Mouse (Mus musculus) forebrain, embryonic 15.5 days (tissue): ENCODE results near the gene Gm20605. TPM values are rescaled to one million over a fixed set of nuclear protein-coding genes. Genes with fewer than 3 reads are reported as not detected.

ENCODE experiments used
- ATAC-seq: fragments of 200-750 bp; cut with Nextera tagmentation; replicated peaks from 2 replicates; pipeline ENCODE4 v1.8.0; 2017; ENCODE audit warnings: mild to moderate bottlenecking, moderate TSS enrichment, moderate library complexity
- H3K27ac ChIP-seq: fragments of 300-500 bp; sonication (generic); replicated peaks from 2 replicates; pipeline ENCODE4 v1.5.1; 2015; ENCODE audit warnings: mild to moderate bottlenecking, inconsistent platforms
- H3K27me3 ChIP-seq: fragments of 300-500 bp; sonication (generic); 2 replicates; pipeline ENCODE4 v1.6.1; 2015; ENCODE audit warnings: inconsistent platforms
- H3K36me3 ChIP-seq: fragments of 300-500 bp; sonication (generic); 2 replicates; pipeline ENCODE4 v1.6.1; 2015; ENCODE audit warnings: mild to moderate bottlenecking, inconsistent platforms
- H3K4me1 ChIP-seq: fragments of 300-500 bp; sonication (generic); 2 replicates; pipeline ENCODE4 v1.6.1; 2015; ENCODE audit warnings: inconsistent platforms
- H3K4me2 ChIP-seq: fragments of 300-500 bp; sonication (generic); replicated peaks from 2 replicates; pipeline ENCODE4 v1.6.1; 2015; ENCODE audit warnings: mild to moderate bottlenecking, inconsistent platforms
- H3K4me3 ChIP-seq: fragments of 300-500 bp; sonication (generic); 2 replicates; pipeline ENCODE4 v1.5.1; 2015; ENCODE audit warnings: mild to moderate bottlenecking, inconsistent platforms
- H3K9ac ChIP-seq: fragments of 300-500 bp; sonication (generic); replicated peaks from 2 replicates; pipeline ENCODE4 v1.6.1; 2015; ENCODE audit warnings: mild to moderate bottlenecking, inconsistent platforms
- H3K9me3 ChIP-seq: fragments of 300-500 bp; sonication (generic); 2 replicates; pipeline ENCODE4 v1.6.1; 2016; ENCODE audit warnings: inconsistent platforms
- WGBS: fragments of 180-500 bp; shearing (Covaris S2); methylation state at CpG from one replicate; pipeline ENCODE4 v1.1.7; 2015; ENCODE audit warnings: mixed read lengths; 5-methylcytosine and 5-hydroxymethylcytosine counted together
- polyA plus RNA-seq: library from polyadenylated mRNA; unstranded; fragments of >200 nt; fragmentation: Nextera tagmentation; extraction: Ambion mirVana; gene quantifications from 2 replicates; pipeline ENCODE4 v1.2.1, GENCODE M21; 2015

Gm20605 gene
- polyA plus RNA-seq, 1 experiment from 2014 or later = 7.8 TPM

DNA sequence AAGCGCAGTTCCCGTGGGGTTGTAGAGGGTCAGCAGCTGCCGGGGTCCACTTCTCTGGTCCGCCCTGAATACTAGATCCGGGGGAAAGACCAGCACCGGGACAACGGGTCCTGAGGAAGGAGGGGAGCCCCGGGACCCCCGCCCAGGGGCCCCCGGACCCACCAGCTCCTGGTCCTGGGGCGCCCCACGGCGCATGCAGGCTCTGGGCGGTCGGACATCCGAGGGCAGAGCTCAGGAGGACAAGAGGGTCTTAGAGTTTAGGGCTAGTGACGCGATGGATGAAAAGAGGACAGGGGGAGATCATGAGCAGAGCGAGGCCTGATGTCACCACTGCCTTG, 28.7 kb upstream of the Gm20605 start:
- peak overlapping the region; percentile 89 for H3K9ac ChIP-seq
- H3K27me3 ChIP-seq = no peaks in the 10 kb centered on the region
- H3K4me2 ChIP-seq = peak overlapping the region; percentile 99
- peaks cover 30% of the 10 kb centered on the region for H3K4me1 ChIP-seq
- H3K36me3 ChIP-seq = no peaks in the 10 kb centered on the region
- 0 out of 2 replicates have a peak, but pooled peaks have one; percentile 30 for ATAC-seq
- peak overlapping the region; percentile 70 for H3K27ac ChIP-seq
- 1% methylated on average over 19 of the region's 19 CpGs for WGBS
- H3K9me3 ChIP-seq = no peaks in the 10 kb centered on the region
- peak overlapping the region; percentile 51 for H3K4me3 ChIP-seq

DNA sequence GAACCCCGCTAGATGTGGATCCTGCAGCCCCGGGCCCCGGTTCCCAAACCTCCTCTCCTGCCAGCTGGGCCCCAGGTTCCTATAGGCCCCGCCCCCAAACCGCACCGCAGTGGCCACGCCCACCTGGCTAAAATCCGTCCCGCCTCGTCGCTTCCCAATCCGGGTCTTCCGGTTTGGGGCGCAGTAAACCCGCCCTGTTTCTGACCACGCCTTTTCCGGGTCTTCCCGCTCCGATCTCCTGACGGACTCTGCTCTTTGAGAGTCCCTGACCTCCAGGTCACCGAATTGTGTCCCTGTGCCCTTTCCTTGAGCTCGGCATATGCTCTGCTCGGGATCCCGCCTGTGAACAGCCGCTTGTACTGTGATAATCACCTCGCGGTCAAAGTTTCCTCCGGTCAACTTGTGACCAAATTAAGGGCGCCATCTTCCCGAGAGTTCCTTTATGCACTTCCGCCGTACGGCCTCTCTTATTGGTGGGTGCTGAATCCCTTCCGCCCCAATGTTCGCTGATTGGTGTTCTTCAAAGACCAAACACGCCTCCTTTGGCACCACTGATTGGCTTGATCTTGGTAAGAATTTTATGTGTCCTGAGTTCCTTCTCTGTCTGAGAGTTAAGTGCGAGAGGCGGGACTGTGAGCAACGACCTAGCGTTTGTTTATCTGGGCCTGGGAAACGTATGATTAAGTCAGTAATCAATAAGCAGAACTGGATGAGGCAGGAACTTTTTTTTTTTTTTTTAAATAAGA, 28.2 kb upstream of the Gm20605 start, which contains the start of gene Mospd3:
TSS of gene Mospd3 (minus strand) at position 440 of the 746 bp plus-strand sequence.
- peak; percentile 96 for ATAC-seq
- Histone ChIP-seq H3K36me3 (no peaks in the 10 kb centered on the region), H3K4me2 (peak within 1 kb of the TSS; percentile 99), H3K27ac (peak within 1 kb of the TSS; percentile 70), H3K9me3 (no peaks in the 10 kb centered on the region), H3K27me3 (no peaks in the 10 kb centered on the region), H3K9ac (peak within 1 kb of the TSS; percentile 89), H3K4me3 (peak within 1 kb of the TSS; percentile 51), H3K4me1 (peaks cover 30% of the 10 kb centered on the region)
- WGBS = under 1% methylated on average over 41 of the region's 41 CpGs

DNA sequence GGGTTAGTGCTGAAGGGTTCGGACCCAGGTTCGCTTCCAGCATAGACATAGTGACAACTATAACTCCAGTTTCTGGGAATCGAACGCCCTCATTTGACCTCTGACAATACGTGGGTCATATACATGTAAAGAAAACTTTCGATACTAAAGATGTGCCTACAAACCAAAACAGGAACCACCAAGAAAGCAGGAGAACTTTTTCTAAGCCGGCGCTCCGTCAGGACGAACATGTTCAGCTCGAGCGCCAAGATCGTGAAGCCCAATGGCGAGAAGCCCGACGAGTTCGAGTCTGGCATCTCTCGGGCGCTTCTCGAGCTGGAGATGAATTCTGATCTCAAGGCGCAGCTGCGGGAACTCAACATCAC, 27.6 kb upstream of the Gm20605 start:
- under 1% methylated on average over 22 of the region's 22 CpGs for WGBS
- Histone ChIP-seq H3K4me1 (peaks cover 30% of the 10 kb centered on the region), H3K9me3 (no peaks in the 10 kb centered on the region), H3K27ac (peak overlapping the region; percentile 70), H3K36me3 (no peaks in the 10 kb centered on the region), H3K4me2 (peak overlapping the region; percentile 99), H3K4me3 (peak overlapping the region; percentile 51), H3K27me3 (no peaks in the 10 kb centered on the region), H3K9ac (peak overlapping the region; percentile 49)
- ATAC-seq = no peak

DNA sequence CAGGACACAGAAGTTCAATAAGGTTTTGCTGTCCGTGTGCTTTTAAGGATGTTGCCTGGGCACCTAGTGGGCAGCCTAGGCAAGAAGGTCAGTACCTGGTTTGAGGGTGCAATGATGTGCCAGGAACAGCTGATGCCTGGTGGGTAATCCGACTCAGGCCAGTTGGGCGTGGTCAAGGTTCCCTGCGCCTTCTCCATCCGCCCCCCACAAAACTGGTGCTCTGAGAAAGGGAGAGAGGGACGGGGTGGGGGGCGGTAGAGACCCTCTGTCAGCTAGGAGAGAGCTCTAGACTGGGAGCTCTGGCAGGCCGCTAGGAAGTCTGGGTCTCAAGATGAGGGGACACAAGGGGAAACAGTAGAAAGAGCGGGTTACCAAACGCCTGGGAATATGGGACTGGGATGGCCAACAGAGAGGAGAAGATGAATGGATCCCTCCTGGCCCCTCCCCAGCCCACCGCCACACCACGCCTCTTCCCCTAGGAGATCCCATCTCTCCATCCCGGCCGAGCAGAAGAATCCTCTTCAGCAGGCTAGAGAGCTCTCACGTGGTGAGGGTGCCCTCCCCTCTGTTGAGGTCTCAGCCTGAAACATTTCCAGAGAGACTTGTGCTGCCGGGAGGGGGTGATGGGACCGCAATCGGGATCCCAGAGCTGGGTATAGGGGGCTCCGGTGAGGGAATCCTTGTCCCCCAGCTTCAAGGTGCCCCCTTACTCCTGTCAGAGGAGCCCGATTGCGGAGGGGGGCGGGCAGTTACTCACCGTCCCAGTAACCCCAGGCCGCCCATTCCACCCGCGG, 20.9 kb upstream of the Gm20605 start:
- peak overlapping the region; percentile 10; the same call in 1 of the 2 replicates for H3K4me3 ChIP-seq
- no peak overlapping the region for H3K27ac ChIP-seq
- H3K4me1 ChIP-seq = no peaks in the 10 kb centered on the region; the same call in 1 of the 2 replicates
- ATAC-seq = no peak
- peaks cover 10% of the 10 kb centered on the region; the same call in 1 of the 2 replicates for H3K27me3 ChIP-seq
- H3K9me3 ChIP-seq = no peaks in the 10 kb centered on the region
- WGBS = 15% methylated on average over 26 of the region's 26 CpGs
- 0 out of 2 replicates have a peak overlapping the region, but pooled peaks have one; percentile 8 for H3K9ac ChIP-seq
- peak overlapping the region; percentile 20 for H3K4me2 ChIP-seq
- no peaks in the 10 kb centered on the region for H3K36me3 ChIP-seq

DNA sequence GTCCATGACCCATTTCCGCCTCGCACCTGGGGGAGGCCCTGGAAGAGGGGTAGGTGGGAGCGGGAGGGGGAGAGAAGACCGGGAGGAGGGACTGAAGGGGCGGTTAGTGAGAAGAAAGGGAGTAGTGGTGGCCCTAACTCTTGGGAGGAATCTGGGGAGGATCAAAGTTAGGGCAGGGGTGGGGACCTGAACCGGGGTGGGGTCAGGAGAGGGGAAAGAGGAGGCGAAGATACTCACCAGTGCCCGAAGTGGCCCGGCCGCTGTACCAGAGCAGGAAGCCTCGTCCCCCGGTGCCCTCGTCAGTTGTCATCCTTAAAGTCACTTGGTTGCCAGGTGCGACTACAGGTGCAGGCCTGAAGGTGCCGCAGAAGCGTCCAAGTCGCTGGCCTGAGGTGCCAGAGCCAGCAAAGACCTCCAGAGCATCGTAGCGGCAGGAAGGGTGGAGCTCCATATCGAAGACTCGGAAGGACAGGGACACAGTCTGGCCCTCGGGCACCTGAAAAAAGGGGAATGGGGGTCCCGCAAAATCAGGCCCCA, 20.3 kb upstream of the Gm20605 start:
- H3K27ac ChIP-seq = no peak overlapping the region
- H3K4me2 ChIP-seq = peak overlapping the region; percentile 20
- H3K36me3 ChIP-seq = no peaks in the 10 kb centered on the region
- H3K27me3 ChIP-seq = peaks cover 10% of the 10 kb centered on the region; the same call in 1 of the 2 replicates
- H3K9ac ChIP-seq = no peak overlapping the region
- ATAC-seq = no peak
- H3K4me3 ChIP-seq = peak overlapping the region; percentile 10; the same call in 1 of the 2 replicates
- 14% methylated on average over 23 of the region's 23 CpGs for WGBS
- H3K9me3 ChIP-seq = no peaks in the 10 kb centered on the region
- H3K4me1 ChIP-seq = no peaks in the 10 kb centered on the region

DNA sequence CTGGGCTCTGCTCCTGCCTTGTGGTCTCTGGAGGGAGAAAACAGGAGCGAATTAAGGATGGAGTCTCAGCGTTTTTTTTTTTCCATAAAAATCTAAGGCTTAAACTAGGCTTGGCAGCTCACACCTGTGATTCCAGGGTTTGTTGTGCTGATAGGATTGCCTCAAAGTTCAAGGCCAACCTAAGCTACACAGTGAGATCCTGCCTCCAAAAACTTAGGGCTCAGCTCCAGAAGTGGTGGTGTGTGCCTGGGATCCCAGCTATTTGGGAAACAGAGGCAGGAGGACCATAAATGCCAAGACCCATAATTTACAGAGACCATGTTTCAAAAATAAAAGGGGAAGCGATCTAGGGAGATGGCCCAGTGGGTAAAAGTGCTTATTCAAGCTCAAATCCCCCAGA, 19.7 kb upstream of the Gm20605 start:
- no peak for ATAC-seq
- Histone ChIP-seq H3K9me3 (no peaks in the 10 kb centered on the region), H3K4me2 (no peak overlapping the region), H3K4me3 (no peak overlapping the region), H3K4me1 (no peaks in the 10 kb centered on the region), H3K27me3 (peaks cover 10% of the 10 kb centered on the region; the same call in 1 of the 2 replicates), H3K9ac (no peak overlapping the region), H3K27ac (no peak overlapping the region), H3K36me3 (no peaks in the 10 kb centered on the region)
- WGBS = 62% methylated on average over 3 of the region's 3 CpGs

DNA sequence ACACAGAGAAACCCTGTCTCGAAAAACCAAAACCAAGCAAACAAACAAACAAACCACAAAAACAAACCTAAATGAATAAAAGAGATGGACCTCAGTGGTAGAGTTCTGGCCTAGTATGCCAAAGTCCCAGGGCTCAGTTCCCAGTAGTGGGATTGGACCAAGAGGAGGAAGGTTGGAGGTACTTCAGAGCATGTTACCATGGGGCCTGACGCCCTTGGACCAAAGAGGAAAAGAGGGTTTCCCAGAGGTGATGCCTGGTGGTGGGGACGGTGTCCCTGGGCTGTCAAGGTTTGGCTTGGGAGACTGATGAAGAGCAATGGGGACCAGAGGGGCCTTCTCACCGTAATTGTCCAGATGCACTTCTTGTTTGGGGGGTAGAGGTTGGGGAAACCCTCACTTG, 18.9 kb upstream of the Gm20605 start:
- ATAC-seq = no peak
- H3K27ac ChIP-seq = no peak overlapping the region
- no peak overlapping the region for H3K4me3 ChIP-seq
- no peak overlapping the region for H3K4me2 ChIP-seq
- no peaks in the 10 kb centered on the region for H3K9me3 ChIP-seq
- no peaks in the 10 kb centered on the region for H3K4me1 ChIP-seq
- no peak overlapping the region for H3K9ac ChIP-seq
- H3K36me3 ChIP-seq = no peaks in the 10 kb centered on the region
- H3K27me3 ChIP-seq = peaks cover 10% of the 10 kb centered on the region; the same call in 1 of the 2 replicates
- 85% methylated on average over 4 of the region's 4 CpGs for WGBS

DNA sequence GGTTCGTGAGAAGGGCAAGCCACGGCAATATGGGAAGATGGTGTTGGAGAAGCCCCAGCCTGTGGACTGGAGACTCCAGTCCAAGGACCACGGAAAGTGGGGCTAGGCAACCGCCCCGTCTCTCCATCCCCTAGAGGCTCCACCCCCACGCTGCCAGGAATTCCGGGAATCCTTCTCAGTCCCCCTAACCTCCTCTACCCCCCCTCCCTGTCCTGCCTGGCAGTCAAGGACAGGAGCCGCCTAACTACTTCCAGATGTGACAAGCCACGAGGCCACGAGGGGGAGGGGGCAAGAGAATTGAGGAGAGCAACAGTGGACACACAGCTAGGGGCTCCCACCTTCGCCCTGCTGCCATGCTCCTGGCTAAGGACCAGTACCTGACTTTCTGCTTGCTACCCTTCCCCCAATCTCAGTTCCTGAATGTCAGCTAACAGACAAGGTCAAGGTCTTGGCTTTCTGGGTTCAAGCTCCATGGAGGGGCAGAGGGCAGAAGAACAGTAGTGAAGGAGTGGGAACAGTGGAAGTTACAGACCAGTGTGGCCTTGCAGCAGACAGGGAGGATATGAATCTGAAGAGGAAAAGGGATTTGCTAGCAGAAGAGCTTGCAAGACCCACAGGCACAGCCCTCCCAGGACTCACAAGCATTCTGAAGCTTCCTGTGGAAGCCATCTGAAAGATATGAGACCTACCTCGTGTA, 18.3 kb upstream of the Gm20605 start:
- H3K9me3 ChIP-seq = no peaks in the 10 kb centered on the region
- no peak overlapping the region for H3K27ac ChIP-seq
- no peak overlapping the region for H3K4me2 ChIP-seq
- no peaks in the 10 kb centered on the region for H3K4me1 ChIP-seq
- WGBS = 24% methylated on average over 11 of the region's 12 CpGs
- H3K4me3 ChIP-seq = no peak overlapping the region
- H3K36me3 ChIP-seq = no peaks in the 10 kb centered on the region
- H3K27me3 ChIP-seq = peaks cover 10% of the 10 kb centered on the region; the same call in 1 of the 2 replicates
- H3K9ac ChIP-seq = no peak overlapping the region
- ATAC-seq = no peak

DNA sequence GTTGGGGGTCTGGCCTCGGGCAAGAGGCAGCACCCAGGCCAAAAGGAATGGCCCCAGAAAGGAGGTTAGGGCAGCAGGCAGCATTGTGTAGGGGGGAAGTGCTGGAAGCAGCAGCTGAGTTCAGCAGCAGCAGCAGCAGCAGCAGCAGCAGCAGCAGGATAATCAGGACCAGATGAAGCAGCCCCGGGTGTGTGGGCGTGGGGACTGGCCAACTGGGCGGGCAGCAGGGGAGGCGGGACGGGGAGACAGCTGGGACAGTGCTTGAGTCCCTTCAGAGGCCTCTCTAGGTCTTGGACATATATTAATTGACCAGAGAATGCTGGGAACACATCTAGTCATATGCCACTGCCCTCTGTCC, 17.8 kb upstream of the Gm20605 start:
- Histone ChIP-seq H3K36me3 (no peaks in the 10 kb centered on the region), H3K27me3 (peaks cover 10% of the 10 kb centered on the region; the same call in 1 of the 2 replicates), H3K9me3 (no peaks in the 10 kb centered on the region), H3K4me2 (no peak overlapping the region), H3K4me3 (no peak overlapping the region), H3K4me1 (no peaks in the 10 kb centered on the region), H3K27ac (no peak overlapping the region), H3K9ac (no peak overlapping the region)
- 31% methylated on average over 6 of the region's 6 CpGs for WGBS
- ATAC-seq = no peak

DNA sequence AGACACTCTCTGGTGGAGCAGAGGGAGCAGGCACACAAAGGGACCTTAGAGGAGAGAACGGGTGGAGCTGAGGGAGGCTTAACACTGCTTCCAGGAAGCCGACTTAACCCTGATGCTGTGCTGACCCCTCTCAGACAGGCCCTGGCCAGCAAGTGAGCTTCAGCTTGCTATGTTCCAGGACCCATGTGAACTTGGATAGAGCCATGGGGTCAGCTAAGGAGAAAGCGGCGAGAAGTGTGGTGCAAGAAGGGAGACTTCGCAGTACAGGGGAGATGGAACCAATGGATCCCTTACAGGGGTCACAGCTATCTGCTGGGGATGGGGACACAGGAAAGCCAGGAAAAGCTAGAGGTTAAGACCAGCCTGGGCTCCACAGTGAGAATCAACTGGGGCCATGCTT, 15.9 kb upstream of the Gm20605 start:
- Histone ChIP-seq H3K27ac (no peak overlapping the region), H3K9ac (no peak overlapping the region), H3K4me3 (no peak overlapping the region), H3K36me3 (no peaks in the 10 kb centered on the region), H3K4me2 (no peak overlapping the region), H3K4me1 (no peaks in the 10 kb centered on the region), H3K9me3 (no peaks in the 10 kb centered on the region), H3K27me3 (peaks cover 6% of the 10 kb centered on the region; the same call in 1 of the 2 replicates)
- 71% methylated on average over 5 of the region's 5 CpGs for whole genome bisulfite sequencing
- ATAC-seq = no peak

DNA sequence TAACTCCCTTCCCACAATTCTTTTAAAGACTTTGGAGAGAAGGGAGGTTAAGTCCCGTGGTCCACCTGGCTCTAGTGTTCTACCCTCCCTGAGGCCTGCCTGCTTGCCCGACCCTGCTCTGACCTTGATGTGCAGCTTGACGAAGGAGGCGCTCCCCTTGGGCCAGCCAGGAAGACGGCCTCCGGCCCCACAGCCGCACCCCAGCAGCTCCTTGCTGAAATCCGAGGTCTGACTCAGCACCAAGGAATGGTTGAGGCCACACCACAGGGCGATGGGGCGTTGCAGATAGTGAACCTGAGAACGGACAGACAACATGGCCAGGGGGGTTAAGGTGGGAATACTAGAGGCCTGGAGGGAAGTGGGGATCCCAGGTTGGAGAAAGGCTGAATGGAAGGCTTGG, 15.4 kb upstream of the Gm20605 start, which contains the start of gene Pcolce:
TSS of gene Pcolce (minus strand) at position 235 of the 400 bp plus-strand sequence.
- Histone ChIP-seq H3K9me3 (no peaks in the 10 kb centered on the region), H3K4me1 (no peaks in the 10 kb centered on the region), H3K36me3 (no peaks in the 10 kb centered on the region), H3K4me3 (no peak within 1 kb of the TSS), H3K4me2 (no peak within 1 kb of the TSS), H3K9ac (no peak within 1 kb of the TSS), H3K27me3 (peaks cover 5% of the 10 kb centered on the region; the same call in 1 of the 2 replicates), H3K27ac (no peak within 1 kb of the TSS)
- WGBS = 63% methylated on average over 11 of the region's 11 CpGs
- ATAC-seq = no peak
